Mouse (Mus musculus) frontal cortex, postnatal 10 days (tissue): Measurements from ENCODE around the gene Dysf.
A peak's percentile ranks its signal among the peaks of the same experiment; 100 is the strongest.
"Not testable (repeated sequence)": the region's sequence is repeated elsewhere in the genome, so short reads cannot be mapped to it uniquely, and the experiment has no call there.

Experiments used
- DNase-seq, 2 experiments: peaks; one replicate each; pipeline ENCODE4 v3.0.0; 2022; ENCODE audit warnings: low spot score in 2 of 2, mixed read lengths in 1 of 2

The Dysf gene

GRCm38 (mm10) chr6:84008363-84009171 is at the start of gene Dysf:
Gene Dysf, plus strand, starts transcription at chr6:84008590.
- DNase-seq = peak in 1 of 2 experiments; percentile 31

- DNase-seq = no peak
Measured at GRCm38 (mm10) chr6:83987642-83988041, 20.7 kb upstream of the Dysf start.

- DNase-seq = no peak
Measured at GRCm38 (mm10) chr6:84002716-84003115, 5.7 kb upstream of the Dysf start.

- DNase-seq = no peak
Measured at GRCm38 (mm10) chr6:84004295-84004694, 4.1 kb upstream of the Dysf start.

- no peak for DNase-seq
Measured at GRCm38 (mm10) chr6:84009172-84009872, 932 bp downstream of the Dysf start.

GRCm38 (mm10) chr6:84009915-84010302 is 1.5 kb downstream of the Dysf start:
- DNase-seq = no peak

DNA sequence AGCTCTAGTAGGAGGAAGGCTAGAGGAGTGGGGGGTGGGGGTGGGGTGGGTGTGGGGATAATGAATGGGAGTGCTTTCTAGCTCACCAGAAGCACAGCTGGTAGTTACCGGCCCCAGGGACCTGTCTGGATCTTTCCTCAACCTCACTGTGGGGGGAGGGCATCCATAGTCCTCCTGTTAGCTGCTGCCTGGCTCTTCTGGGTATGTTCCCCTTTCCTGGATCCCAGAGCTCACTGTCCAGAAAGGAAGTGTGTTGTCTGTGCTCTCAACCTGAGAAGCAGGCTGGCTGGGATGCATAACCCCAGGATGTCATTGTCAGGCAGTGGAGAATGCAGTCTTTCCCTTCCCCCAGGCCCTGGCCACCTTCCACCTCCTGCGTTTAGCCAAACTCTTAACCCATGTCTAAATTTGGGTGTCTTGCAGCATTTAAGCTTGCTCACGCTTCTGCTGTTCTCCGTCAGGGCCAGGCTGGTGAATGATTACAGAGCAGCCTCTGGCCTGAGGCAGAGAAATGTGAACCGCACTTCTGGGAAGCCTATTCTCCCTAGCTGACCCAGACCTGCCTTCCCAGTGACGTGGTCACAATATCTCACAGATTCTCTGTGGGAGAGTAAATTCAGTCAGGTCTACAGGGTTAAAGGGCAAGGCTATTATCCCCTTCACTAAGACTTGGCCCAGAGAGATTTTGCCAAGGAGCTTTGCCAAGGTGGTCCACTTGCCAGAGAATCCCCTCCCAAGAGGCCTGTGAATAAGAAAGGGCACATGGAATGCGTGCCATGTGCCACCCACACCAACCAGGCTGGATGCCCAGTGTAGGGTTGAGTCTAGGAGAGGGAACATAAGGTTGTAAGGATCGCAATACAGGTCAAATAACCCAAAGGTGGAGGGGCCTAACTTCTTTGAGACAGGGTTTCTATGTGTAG is 2.2 kb downstream of the Dysf start:
- DNase-seq = no peak

GRCm38 (mm10) chr6:84014961-84015683 is 6.7 kb downstream of the Dysf start:
- DNase-seq = not testable (repeated sequence)

DNA sequence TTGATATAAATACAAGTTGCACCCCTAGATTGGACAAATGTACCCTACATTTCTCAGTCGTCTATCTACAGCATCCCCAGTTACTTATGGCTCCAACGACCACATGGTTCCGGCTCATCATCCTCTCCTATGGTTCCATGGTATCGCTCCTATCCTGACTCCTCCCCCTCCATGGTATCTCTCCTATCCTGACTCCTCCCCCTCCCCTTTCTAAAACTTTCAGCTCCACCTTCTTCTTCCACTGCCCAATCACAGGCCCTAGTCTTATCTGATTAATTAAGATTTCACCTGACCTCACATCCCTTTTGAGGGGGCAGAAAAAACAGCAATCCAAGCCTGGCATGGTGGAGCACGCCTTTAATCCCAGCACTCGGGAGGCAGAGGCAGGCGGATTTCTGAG is 8.5 kb downstream of the Dysf start:
- no peak for DNase-seq

DNA sequence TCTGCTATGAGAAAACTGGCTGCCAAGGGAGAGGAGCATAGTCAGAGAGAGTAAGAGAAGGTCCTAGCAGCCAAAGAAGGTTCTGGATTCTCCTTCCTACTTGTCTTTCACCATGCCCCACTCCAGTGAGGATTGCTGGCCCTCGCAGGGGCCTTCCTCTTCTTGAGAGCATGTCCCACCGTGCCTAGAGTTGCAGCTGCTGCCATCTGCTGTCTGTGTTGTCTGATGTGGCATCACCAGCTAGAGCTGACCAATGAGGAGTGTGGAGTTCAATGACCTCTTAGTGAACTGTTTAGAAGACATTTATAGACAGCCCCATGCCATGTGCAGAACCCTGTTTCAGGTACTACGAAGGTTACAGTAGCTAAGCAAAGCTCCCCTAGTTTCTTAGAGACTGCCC is 9.0 kb downstream of the Dysf start:
- no peak for DNase-seq

- DNase-seq = no peak
Measured at GRCm38 (mm10) chr6:84018906-84019550, 10.6 kb downstream of the Dysf start.

DNA sequence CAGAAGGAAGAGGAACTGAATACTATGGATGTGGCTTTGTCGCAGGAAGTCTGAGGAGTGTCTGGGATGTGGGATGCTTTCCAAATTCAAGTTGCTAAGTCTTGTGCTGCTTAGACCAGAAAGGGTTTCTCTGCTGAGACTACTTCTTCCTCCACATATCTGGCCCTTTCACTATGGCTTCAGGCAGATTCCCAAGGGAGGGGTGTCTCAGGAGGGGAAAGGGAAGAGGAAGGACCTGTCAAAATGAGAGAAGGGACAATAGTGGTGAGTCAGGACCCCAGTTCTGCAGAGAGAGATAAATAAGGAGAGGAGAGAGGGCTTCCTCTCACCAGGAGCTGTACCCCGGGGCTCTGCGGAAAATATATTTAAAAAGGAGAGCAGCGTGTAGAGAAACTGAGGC is 11.6 kb downstream of the Dysf start:
- no peak for DNase-seq

DNA sequence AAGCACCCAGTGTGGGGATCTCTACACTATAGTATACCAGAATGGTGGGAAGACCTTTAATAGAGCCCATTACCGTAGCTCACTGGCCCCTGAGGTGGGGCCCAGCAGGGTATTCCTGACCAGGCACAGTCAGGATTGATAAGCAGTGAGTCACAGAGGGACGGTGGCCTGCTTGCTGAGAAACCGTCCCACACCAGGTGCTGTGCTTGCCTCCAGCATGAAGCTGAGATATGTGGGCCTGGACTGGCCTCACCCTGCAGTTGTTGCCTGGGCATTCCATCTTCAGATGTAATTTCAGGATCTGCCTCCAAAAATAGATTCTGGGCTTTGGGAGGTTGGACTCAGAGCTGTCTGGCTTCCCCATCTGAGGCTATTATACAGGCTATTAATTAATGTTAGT is 13.6 kb downstream of the Dysf start:
- DNase-seq = no peak

GRCm38 (mm10) chr6:84025636-84026035 is 17.2 kb downstream of the Dysf start:
- no peak for DNase-seq

- no peak for DNase-seq
Measured at GRCm38 (mm10) chr6:84028791-84029190, 20.4 kb downstream of the Dysf start.

DNA sequence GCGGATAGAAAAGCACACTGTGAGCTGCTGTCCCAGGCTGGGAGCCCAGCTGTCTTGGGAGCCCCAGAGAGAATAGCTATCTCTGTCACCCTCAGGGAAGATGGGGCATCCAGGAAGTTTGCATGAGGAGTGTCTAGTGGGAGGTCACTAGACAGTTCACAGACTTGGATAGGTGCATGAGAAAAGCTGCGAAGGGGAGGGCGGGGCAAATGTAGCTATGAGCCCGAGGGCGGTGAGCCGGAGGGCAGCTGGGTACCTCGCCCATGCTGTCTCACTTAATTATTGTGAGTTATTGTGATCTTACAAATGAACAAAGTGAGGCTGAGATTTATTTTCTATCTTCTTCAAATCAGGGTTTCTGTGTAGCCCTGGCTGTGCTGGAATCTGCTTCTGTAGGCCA is 21.4 kb downstream of the Dysf start:
- no peak for DNase-seq

DNA sequence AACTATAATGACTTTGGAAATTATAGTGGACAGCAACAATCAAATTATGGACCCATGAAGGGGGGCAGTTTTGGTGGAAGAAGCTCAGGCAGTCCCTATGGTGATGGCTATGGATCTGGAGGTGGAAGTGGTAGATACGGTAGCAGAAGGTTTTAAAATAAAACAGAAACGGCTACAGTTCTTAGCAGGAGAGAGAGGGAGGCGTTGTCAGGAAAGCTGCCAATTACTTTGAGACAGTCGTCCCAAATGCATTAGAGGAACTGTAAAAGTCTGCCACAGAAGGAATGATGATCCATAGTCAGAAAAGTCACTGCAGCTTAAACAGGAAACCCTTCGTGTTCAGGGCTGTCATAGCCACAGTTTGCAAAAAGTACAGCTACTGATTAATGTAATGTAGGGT is 24.1 kb downstream of the Dysf start:
- not testable (repeated sequence) for DNase-seq

DNA sequence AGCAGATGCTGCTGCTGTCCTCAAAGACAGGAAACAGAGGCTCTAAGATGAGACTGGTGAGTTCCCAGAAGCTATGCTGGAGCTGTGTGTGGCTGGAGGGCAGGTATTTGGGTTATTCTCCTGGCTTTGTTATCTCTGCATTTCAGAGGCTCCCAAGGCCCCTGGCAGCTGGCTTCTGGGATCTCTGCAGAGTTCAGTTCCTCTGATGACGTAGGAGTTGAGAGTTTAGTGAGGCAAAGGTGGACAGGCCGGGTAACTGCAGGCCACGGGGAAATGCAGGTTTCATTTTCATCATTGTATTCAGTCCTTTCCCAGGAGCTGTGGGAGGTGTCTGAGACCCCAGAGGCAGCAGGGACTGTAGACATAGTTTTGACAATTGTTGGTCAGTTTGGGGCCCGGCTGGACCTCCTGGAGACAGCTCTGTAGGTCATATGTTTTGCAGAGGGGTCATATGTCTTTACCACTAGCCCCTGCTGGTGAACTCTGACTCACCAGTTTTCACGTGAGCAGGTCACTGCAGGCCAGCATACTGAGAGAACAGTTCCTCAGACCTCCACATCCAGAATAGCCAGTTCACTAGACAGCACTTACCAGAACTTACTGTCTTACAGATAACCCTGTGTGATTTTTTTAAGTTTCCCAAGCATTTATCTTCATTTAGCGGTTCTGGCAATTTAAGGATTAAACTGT is 35.0 kb downstream of the Dysf start:
- no peak for DNase-seq

DNA sequence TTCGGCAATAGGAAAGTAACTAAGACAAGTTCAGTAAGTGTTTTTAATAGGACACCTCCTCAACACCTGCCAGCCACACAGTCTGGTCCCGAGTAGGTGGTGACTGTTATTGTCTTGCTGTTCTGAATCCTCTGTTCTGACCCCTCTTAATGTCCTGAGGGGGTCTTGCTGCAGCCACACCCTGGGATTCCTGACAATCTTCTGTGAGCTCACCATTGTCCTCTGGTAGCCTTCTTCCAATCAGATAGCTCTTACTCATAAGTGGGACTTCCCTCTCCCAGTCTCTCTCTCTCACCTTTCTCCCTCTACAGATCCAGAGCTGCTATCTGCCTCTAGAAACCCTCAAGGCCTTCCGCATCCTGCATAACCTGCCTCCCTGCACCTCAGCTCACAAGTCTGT is 36.3 kb downstream of the Dysf start:
- no peak for DNase-seq

- no peak for DNase-seq
Measured at GRCm38 (mm10) chr6:84048856-84049255, 40.5 kb downstream of the Dysf start.
